Mouse (Mus musculus): ENCODE results near the gene Rbm20. TPM values are rescaled to one million over a fixed set of nuclear protein-coding genes. Genes with fewer than 3 reads are reported as not detected.

The Rbm20 gene
- total and polyA plus RNA-seq, 3 experiments, result 37.3 to 58.6 TPM; not detected in 1

DNA sequence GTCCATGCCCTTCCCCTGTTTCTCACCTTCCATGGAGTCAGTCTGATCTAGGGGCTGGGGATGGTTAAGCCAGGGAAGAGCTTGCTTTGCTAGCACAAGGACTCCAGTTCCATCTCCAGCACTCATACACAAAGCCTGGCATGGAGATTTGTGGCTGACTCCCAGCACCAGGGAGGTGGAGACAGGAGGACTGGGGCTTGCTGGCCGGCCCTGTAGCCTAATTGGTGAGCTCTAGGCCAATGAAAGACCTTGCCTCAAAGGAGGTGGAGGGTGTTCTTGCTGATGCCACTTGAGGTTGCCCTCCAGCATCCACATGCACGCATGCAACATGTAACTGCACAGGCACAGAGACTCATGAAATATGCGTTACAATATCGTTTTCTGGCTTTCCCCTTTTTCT, 221.4 kb downstream of the Rbm20 start:
- no peak for TF ChIP-seq ETS1 (IDR thresholded peaks at IDR 0.05; ENCODE audit: low read depth, low read length)
- H3K36me3 ChIP-seq (ENCODE audit: control insufficient read depth in 1 of 2, insufficient read depth in 2 of 2, low read length in 2 of 2), result peaks cover 0 to 18% of the 10 kb centered on the region in 2 experiments; a peak in 2 of 4 replicates
- H3K27me3 ChIP-seq (ENCODE audit: control insufficient read depth in 1 of 2, insufficient read depth in 2 of 2, low read length in 2 of 2), result no peaks in the 10 kb centered on the region
- H3K9ac ChIP-seq (ENCODE audit: control insufficient read depth, low read depth, low read length, poor library complexity, severe bottlenecking), result no peak overlapping the region
- H3K4me3 ChIP-seq (ENCODE audit: control insufficient read depth in 1 of 2, insufficient read depth in 1 of 2, low read depth in 2 of 2, low read length in 2 of 2), result no peak overlapping the region
- H3K4me1 ChIP-seq (ENCODE audit: control insufficient read depth in 1 of 2, insufficient read depth in 2 of 2, low read length in 2 of 2), result peaks cover 11 to 22% of the 10 kb centered on the region in 2 experiments
- no peak overlapping the region for H3K27ac ChIP-seq (ENCODE audit: control insufficient read depth, low read depth, low read length)
- DNase-seq (ENCODE audit: low read depth, low spot score), result no peak
- peaks cover 2% of the 10 kb centered on the region; the same call in 1 of the 2 replicates for H3K79me2 ChIP-seq (ENCODE audit: control insufficient read depth, insufficient read depth, low read length, poor library complexity)
- H3K9me3 ChIP-seq (replicated peaks; ENCODE audit: insufficient read depth, low read length), result no peaks in the 10 kb centered on the region

DNA sequence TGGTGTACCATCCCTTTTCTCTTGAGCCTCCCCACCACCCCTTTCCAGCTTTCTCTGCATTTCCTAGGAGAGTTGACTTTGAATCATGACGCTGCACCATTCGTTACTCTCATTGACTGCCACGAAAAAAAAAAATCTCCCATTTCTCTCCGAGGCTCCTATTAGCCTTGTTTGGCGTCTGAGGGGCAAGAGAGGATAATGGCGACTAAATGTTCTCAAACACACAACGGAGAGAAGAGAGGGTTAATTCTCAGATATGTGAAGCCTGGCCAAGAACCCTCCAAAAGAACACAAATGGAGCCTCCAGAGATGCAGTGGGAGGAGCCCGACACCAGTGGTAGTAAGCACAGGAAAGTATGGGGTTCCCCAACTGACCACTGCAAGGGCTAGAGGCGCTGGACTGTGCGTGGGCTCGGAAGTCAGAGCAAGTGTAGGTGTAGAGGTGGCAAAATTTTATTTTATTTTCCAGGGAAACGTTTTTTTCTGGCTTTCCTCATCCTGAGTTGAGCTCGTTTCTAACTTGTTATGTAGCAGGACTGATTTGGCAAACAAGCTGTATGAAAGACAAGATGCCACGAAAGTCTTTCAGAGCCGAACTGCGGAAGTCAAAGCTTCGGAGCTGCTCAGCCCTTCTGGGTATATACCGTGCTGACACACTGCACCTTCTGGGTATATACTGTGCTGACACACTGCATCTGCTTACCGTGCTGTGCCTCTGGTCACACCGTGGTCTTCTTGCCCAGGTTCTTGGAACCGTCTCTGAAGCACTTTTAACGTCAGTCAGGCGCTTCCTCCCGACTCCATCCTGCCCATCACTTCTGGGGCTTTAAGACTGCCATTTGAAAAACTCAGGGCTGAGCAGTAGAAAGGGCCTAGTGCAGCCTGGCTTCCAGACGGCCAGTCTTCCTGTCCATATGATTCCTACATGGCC, 222.1 kb downstream of the Rbm20 start:
- H3K9me3 ChIP-seq (replicated peaks; ENCODE audit: insufficient read depth, low read length), result no peaks in the 10 kb centered on the region
- H3K4me1 ChIP-seq (ENCODE audit: control insufficient read depth in 1 of 2, insufficient read depth in 2 of 2, low read length in 2 of 2), result peaks cover 3 to 14% of the 10 kb centered on the region in 2 experiments
- no peak for DNase-seq (ENCODE audit: low read depth, low spot score)
- TF ChIP-seq SIN3A (IDR thresholded peaks at IDR 0.05; ENCODE audit: low read length) (no peak), RAD21 (IDR thresholded peaks at IDR 0.05; ENCODE audit: low read depth, low read length) (no peak), USF2 (IDR thresholded peaks at IDR 0.05; ENCODE audit: borderline replicate concordance in 1 of 2, insufficient read depth in 1 of 2, low read depth in 1 of 2, low read length in 2 of 2) (no peak), GATA1 (IDR thresholded peaks at IDR 0.05; ENCODE audit: low read depth, low read length) (no peak), UBTF (IDR thresholded peaks at IDR 0.05; ENCODE audit: borderline replicate concordance, insufficient read depth, low read depth, low read length) (no peak), RCOR1 (IDR thresholded peaks at IDR 0.05; ENCODE audit: low read depth, low read length) (no peak), MXI1 (IDR thresholded peaks at IDR 0.05; ENCODE audit: low read depth, low read length) (no peak), CTCF (IDR thresholded peaks at IDR 0.05 in 2 of 3, conservative IDR thresholded peaks at IDR 0.05 in 1 of 3; ENCODE audit: control insufficient read depth in 1 of 3, insufficient read depth in 1 of 3, low read depth in 2 of 3, low read length in 3 of 3, poor library complexity in 1 of 3, severe bottlenecking in 1 of 3) (no peak), NELFE (IDR thresholded peaks at IDR 0.05; ENCODE audit: low read depth, low read length) (no peak), EP300 (IDR thresholded peaks at IDR 0.05; ENCODE audit: low read depth in 1 of 2, low read length in 2 of 2) (no peak), POLR2AphosphoS2 (IDR thresholded peaks at IDR 0.05; ENCODE audit: low read length) (no peak), TBP (IDR thresholded peaks at IDR 0.05; ENCODE audit: low read depth, low read length) (no peak), HCFC1 (IDR thresholded peaks at IDR 0.05; ENCODE audit: low read depth, low read length) (no peak), POLR2A (IDR thresholded peaks at IDR 0.05; ENCODE audit: control insufficient read depth in 1 of 2, insufficient read depth in 1 of 2, low read depth in 1 of 2, low read length in 2 of 2, poor library complexity in 1 of 2) (no peak), ZC3H11A (IDR thresholded peaks at IDR 0.05; ENCODE audit: low read depth, low read length) (no peak), POLR2AphosphoS5 (IDR thresholded peaks at IDR 0.05; ENCODE audit: borderline replicate concordance, low read depth, low read length) (no peak), MEF2A (IDR thresholded peaks at IDR 0.05; ENCODE audit: extremely low read depth, insufficient replicate concordance, low read depth, low read length, poor library complexity, severe bottlenecking) (no peak), MAX (IDR thresholded peaks at IDR 0.05; ENCODE audit: low read length) (no peak), USF1 (IDR thresholded peaks at IDR 0.05; ENCODE audit: low read depth, low read length) (no peak)
- peaks cover 0 to 10% of the 10 kb centered on the region in 2 experiments; a peak in 2 of 4 replicates for H3K36me3 ChIP-seq (ENCODE audit: control insufficient read depth in 1 of 2, insufficient read depth in 2 of 2, low read length in 2 of 2)
- H3K79me2 ChIP-seq (ENCODE audit: control insufficient read depth, insufficient read depth, low read length, poor library complexity), result peaks cover 8% of the 10 kb centered on the region; the same call in 1 of the 2 replicates
- H3K27me3 ChIP-seq (ENCODE audit: control insufficient read depth in 1 of 2, insufficient read depth in 2 of 2, low read length in 2 of 2), result no peaks in the 10 kb centered on the region
- no peak overlapping the region for H3K9ac ChIP-seq (ENCODE audit: control insufficient read depth, low read depth, low read length, poor library complexity, severe bottlenecking)
- H3K4me3 ChIP-seq (ENCODE audit: control insufficient read depth in 1 of 2, insufficient read depth in 1 of 2, low read depth in 2 of 2, low read length in 2 of 2), result no peak overlapping the region
- H3K27ac ChIP-seq (ENCODE audit: control insufficient read depth, low read depth, low read length), result no peak overlapping the region

Measured in MEL (cell line).